Mouse (Mus musculus) MEL (cell line): Measurements from ENCODE around the gene Hsd17b14. TPM values are rescaled to one million over a fixed set of nuclear protein-coding genes. Genes with fewer than 3 reads are reported as not detected.
A peak's percentile ranks its signal among the peaks of the same experiment; 100 is the strongest.

Experiments
- DNase-seq: peaks from one replicate; pipeline ENCODE4 v3.0.0; 2011; ENCODE audit warnings: low read depth, low spot score
- H3K27ac ChIP-seq: 2 replicates; pipeline ENCODE4 v1.5.1; 2012; ENCODE audit warnings: low read depth, mild to moderate bottlenecking, control low read depth, low read length, moderate library complexity; ENCODE audit not compliant: control insufficient read depth
- H3K27me3 ChIP-seq, 2 experiments: fragments of 150-350 bp in 1 of 2; sonication (generic) in 1 of 2; 2 replicates each; pipeline ENCODE4 v1.6.1; 2012; ENCODE audit warnings: low read length in 2 of 2, mild to moderate bottlenecking in 2 of 2, improper control_type of control experiment in 1 of 2, moderate library complexity in 1 of 2; ENCODE audit not compliant: insufficient read depth in 2 of 2, control insufficient read depth in 1 of 2
- H3K36me3 ChIP-seq, 2 experiments: 2 replicates each; pipeline ENCODE4 v1.6.1; 2012 to 2014; ENCODE audit warnings: low read length in 2 of 2, improper control_type of control experiment in 1 of 2, inconsistent platforms in 1 of 2, mild to moderate bottlenecking in 1 of 2; ENCODE audit not compliant: insufficient read depth in 2 of 2, control insufficient read depth in 1 of 2
- H3K4me1 ChIP-seq, 2 experiments: fragments of 150-350 bp in 1 of 2; sonication (generic) in 1 of 2; 2 replicates each; pipeline ENCODE4 v1.6.1; 2012; ENCODE audit warnings: low read length in 2 of 2, improper control_type of control experiment in 1 of 2, mild to moderate bottlenecking in 1 of 2; ENCODE audit not compliant: insufficient read depth in 2 of 2, control insufficient read depth in 1 of 2
- H3K4me3 ChIP-seq, 2 experiments: fragments of 150-350 bp in 1 of 2; sonication (generic) in 1 of 2; 2 replicates each; pipeline ENCODE4 v1.5.1; 2012; ENCODE audit warnings: low read depth in 2 of 2, low read length in 2 of 2, mild to moderate bottlenecking in 2 of 2, moderate library complexity in 2 of 2, control low read depth in 1 of 2, improper control_type of control experiment in 1 of 2; ENCODE audit not compliant: control insufficient read depth in 1 of 2, insufficient read depth in 1 of 2
- H3K79me2 ChIP-seq: 2 replicates; pipeline ENCODE4 v1.6.1; 2012; ENCODE audit warnings: mild to moderate bottlenecking, low read length, moderate library complexity; ENCODE audit not compliant: control insufficient read depth, poor library complexity, insufficient read depth
- H3K9ac ChIP-seq: 2 replicates; pipeline ENCODE4 v1.6.1; 2012; ENCODE audit warnings: low read depth, mild to moderate bottlenecking, control low read depth, low read length, moderate library complexity; ENCODE audit not compliant: control insufficient read depth, poor library complexity, severe bottlenecking
- H3K9me3 ChIP-seq: fragments of 150-350 bp; sonication (generic); replicated peaks from 2 replicates; pipeline ENCODE4 v1.6.1; 2012; ENCODE audit warnings: mild to moderate bottlenecking, low read length, improper control_type of control experiment, moderate library complexity; ENCODE audit not compliant: insufficient read depth
- CHD1 ChIP-seq: IDR thresholded peaks from 2 replicates; pipeline ENCODE4 v1.6.1; 2012; ENCODE audit warnings: low read depth, mild to moderate bottlenecking, inconsistent platforms, low read length, improper control_type of control experiment
- CHD2 ChIP-seq: IDR thresholded peaks from 2 replicates; pipeline ENCODE4 v1.6.1; 2011; ENCODE audit warnings: low read length, improper control_type of control experiment
- CTCF ChIP-seq, 3 experiments: IDR thresholded peaks in 2 of 3; conservative IDR thresholded peaks in 1 of 3; 2 replicates each; pipeline ENCODE4 v1.5.1; 2011 to 2012; ENCODE audit warnings: low read length in 3 of 3, low read depth in 2 of 3, mild to moderate bottlenecking in 2 of 3, improper control_type of control experiment in 1 of 3, inconsistent platforms in 1 of 3, mixed read lengths in 1 of 3, moderate library complexity in 1 of 3; ENCODE audit not compliant: control insufficient read depth in 1 of 3, insufficient read depth in 1 of 3, poor library complexity in 1 of 3, severe bottlenecking in 1 of 3
- E2F4 ChIP-seq: IDR thresholded peaks from 2 replicates; pipeline ENCODE4 v1.6.1; 2011; ENCODE audit warnings: low read depth, low read length, improper control_type of control experiment, borderline replicate concordance
- ELF1 ChIP-seq: IDR thresholded peaks from 2 replicates; pipeline ENCODE4 v1.6.1; 2014; ENCODE audit warnings: low read depth, mild to moderate bottlenecking, inconsistent platforms, low read length, improper control_type of control experiment, moderate library complexity
- EP300 ChIP-seq, 2 experiments: IDR thresholded peaks; 2 replicates each; pipeline ENCODE4 v1.6.1; 2011; ENCODE audit warnings: improper control_type of control experiment in 2 of 2, low read length in 2 of 2, low read depth in 1 of 2, mild to moderate bottlenecking in 1 of 2
- ETS1 ChIP-seq: IDR thresholded peaks from 2 replicates; pipeline ENCODE4 v1.6.1; 2012; ENCODE audit warnings: low read depth, mild to moderate bottlenecking, inconsistent platforms, low read length, improper control_type of control experiment, moderate library complexity
- GABPA ChIP-seq: IDR thresholded peaks from 2 replicates; pipeline ENCODE4 v1.6.1; 2012; ENCODE audit warnings: low read depth, mild to moderate bottlenecking, inconsistent platforms, low read length, improper control_type of control experiment, moderate library complexity
- GATA1 ChIP-seq: IDR thresholded peaks from 2 replicates; pipeline ENCODE4 v1.6.1; 2011; ENCODE audit warnings: low read depth, low read length, improper control_type of control experiment
- HCFC1 ChIP-seq: IDR thresholded peaks from 2 replicates; pipeline ENCODE4 v1.6.1; 2012; ENCODE audit warnings: low read depth, mild to moderate bottlenecking, inconsistent platforms, low read length, improper control_type of control experiment, moderate library complexity
- JUND ChIP-seq: IDR thresholded peaks from 2 replicates; pipeline ENCODE4 v1.6.1; 2011; ENCODE audit warnings: low read depth, mild to moderate bottlenecking, improper control_type of control experiment, low read length
- KAT2A ChIP-seq: conservative IDR thresholded peaks from 2 replicates; pipeline ENCODE4 v1.6.1; 2012; ENCODE audit warnings: low read depth, low read length, improper control_type of control experiment, inconsistent platforms
- MAFK ChIP-seq: IDR thresholded peaks from 2 replicates; pipeline ENCODE4 v1.6.1; 2011; ENCODE audit warnings: low read depth, mild to moderate bottlenecking, low read length, improper control_type of control experiment, borderline replicate concordance
- MAX ChIP-seq: IDR thresholded peaks from 2 replicates; pipeline ENCODE4 v1.6.1; 2011; ENCODE audit warnings: low read length, improper control_type of control experiment
- MXI1 ChIP-seq: IDR thresholded peaks from 2 replicates; pipeline ENCODE4 v1.6.1; 2011; ENCODE audit warnings: mild to moderate bottlenecking, low read depth, low read length, improper control_type of control experiment
- MYB ChIP-seq: IDR thresholded peaks from 2 replicates; pipeline ENCODE4 v1.6.1; 2011; ENCODE audit warnings: mild to moderate bottlenecking, low read depth, low read length, improper control_type of control experiment
- MYC ChIP-seq: IDR thresholded peaks from 2 replicates; pipeline ENCODE4 v1.6.1; 2011; ENCODE audit warnings: low read depth, mild to moderate bottlenecking, low read length, improper control_type of control experiment, moderate library complexity
- NELFE ChIP-seq: IDR thresholded peaks from 2 replicates; pipeline ENCODE4 v1.6.1; 2011; ENCODE audit warnings: low read depth, low read length, improper control_type of control experiment
- NRF1 ChIP-seq: IDR thresholded peaks from 2 replicates; pipeline ENCODE4 v1.6.1; 2014; ENCODE audit warnings: low read depth, mild to moderate bottlenecking, inconsistent platforms, low read length, improper control_type of control experiment, moderate library complexity; ENCODE audit not compliant: poor library complexity, insufficient read depth, severe bottlenecking
- POLR2AphosphoS5 ChIP-seq: IDR thresholded peaks from 2 replicates; pipeline ENCODE4 v1.6.1; 2012; ENCODE audit warnings: low read depth, borderline replicate concordance, mild to moderate bottlenecking, inconsistent platforms, low read length, moderate library complexity, mixed read lengths
- RAD21 ChIP-seq: IDR thresholded peaks from 2 replicates; pipeline ENCODE4 v1.6.1; 2011; ENCODE audit warnings: mild to moderate bottlenecking, low read depth, low read length, improper control_type of control experiment
- RCOR1 ChIP-seq: IDR thresholded peaks from 2 replicates; pipeline ENCODE4 v1.6.1; 2012; ENCODE audit warnings: low read depth, mild to moderate bottlenecking, inconsistent platforms, low read length, improper control_type of control experiment
- SIN3A ChIP-seq: IDR thresholded peaks from 2 replicates; pipeline ENCODE4 v1.6.1; 2012; ENCODE audit warnings: low read length, improper control_type of control experiment, inconsistent platforms
- TAL1 ChIP-seq: IDR thresholded peaks from 2 replicates; pipeline ENCODE4 v1.6.1; 2012; ENCODE audit warnings: mild to moderate bottlenecking, inconsistent platforms, low read length, moderate library complexity, mixed read lengths
- TBP ChIP-seq: IDR thresholded peaks from 2 replicates; pipeline ENCODE4 v1.8.0; 2011; ENCODE audit warnings: low read depth, low read length, improper control_type of control experiment
- TCF12 ChIP-seq: IDR thresholded peaks from 2 replicates; pipeline ENCODE4 v1.6.1; 2014; ENCODE audit warnings: low read depth, mild to moderate bottlenecking, inconsistent platforms, low read length, improper control_type of control experiment, moderate library complexity
- UBTF ChIP-seq: IDR thresholded peaks from 2 replicates; pipeline ENCODE4 v1.6.1; 2012; ENCODE audit warnings: low read depth, mild to moderate bottlenecking, inconsistent platforms, low read length, improper control_type of control experiment, moderate library complexity, borderline replicate concordance; ENCODE audit not compliant: insufficient read depth
- USF2 ChIP-seq, 2 experiments: IDR thresholded peaks; 2 replicates each; pipeline ENCODE4 v1.6.1; 2011 to 2012; ENCODE audit warnings: improper control_type of control experiment in 2 of 2, low read length in 2 of 2, borderline replicate concordance in 1 of 2, inconsistent platforms in 1 of 2, low read depth in 1 of 2, mild to moderate bottlenecking in 1 of 2; ENCODE audit not compliant: insufficient read depth in 1 of 2
- ZKSCAN1 ChIP-seq: IDR thresholded peaks from 2 replicates; pipeline ENCODE4 v1.6.1; 2012; ENCODE audit warnings: low read depth, mild to moderate bottlenecking, inconsistent platforms, low read length, improper control_type of control experiment, moderate library complexity
- ZMIZ1 ChIP-seq: IDR thresholded peaks from 2 replicates; pipeline ENCODE4 v1.6.1; 2012; ENCODE audit warnings: low read depth, mild to moderate bottlenecking, inconsistent platforms, low read length, improper control_type of control experiment, moderate library complexity
- ZNF384 ChIP-seq: IDR thresholded peaks from 2 replicates; pipeline ENCODE4 v1.6.1; 2012; ENCODE audit warnings: low read depth, mild to moderate bottlenecking, inconsistent platforms, low read length, improper control_type of control experiment
- polyA plus RNA-seq, 2 experiments: library from polyadenylated mRNA; stranded (reverse) in 1 of 2; unstranded in 1 of 2; fragments of >175 nt in 1 of 2; fragments of >200 nt in 1 of 2; gene quantifications; 2 replicates each; pipeline versions ENCODE4 v1.2.1 to v1.2.4; 2012; ENCODE audit warnings: low replicate concordance in 2 of 2, low read depth in 1 of 2; ENCODE audit not compliant: insufficient read length in 2 of 2, insufficient read depth in 1 of 2, missing spikeins in 1 of 2
- total RNA-seq: library from RNA; depleted of rRNA; stranded (reverse); fragments of 300-350 nt; gene quantifications from 2 replicates; pipeline ENCODE4 v1.2.3, GENCODE M21; 2012

Gene Hsd17b14
- total and polyA plus RNA-seq, 3 experiments = 2.0 to 9.3 TPM; not detected in 1

DNA sequence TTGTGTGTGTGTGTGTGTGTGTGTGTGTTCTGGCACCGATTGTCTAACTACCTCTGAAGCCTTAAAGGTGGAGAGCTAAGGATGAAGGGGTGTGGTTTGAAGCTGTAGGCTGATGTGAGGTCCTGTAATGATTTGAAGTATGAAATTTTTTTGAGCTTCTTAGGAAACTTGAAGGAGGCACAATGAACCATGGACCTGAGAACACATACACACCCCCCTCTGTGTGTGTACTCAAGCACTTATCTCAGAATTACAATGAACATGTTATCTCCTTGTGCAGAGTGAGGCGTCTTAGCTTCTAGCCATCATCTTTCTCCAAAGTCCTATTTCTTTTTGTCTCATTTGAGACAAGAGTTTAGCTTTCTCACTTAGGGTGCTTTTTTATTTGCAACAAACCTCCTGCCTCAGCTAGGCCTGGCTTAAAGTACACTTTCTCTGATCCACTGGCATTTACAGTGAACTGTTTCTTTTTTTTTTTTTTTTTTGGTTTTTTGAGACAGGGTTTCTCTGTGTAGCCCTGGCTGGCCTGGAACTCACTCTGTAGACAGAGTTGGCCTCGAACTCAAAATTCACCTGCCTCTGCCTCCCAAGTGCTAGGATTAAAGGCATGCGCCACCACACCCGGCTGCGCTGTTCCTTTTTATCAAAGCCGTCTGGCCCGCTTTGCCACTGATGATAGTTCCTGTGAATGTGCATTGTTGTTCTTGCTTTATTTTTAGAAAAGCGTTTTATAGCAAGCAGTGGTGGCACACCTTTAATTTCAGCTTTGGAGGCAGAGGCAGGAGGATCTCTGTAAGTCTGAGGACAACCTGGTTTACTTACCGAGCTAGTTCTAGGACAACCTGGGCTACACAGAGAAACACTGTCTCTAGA lies 14.1 kb downstream of the Hsd17b14 start (continued):
- TF ChIP-seq TBP (peak; percentile 92), MXI1 (peak; percentile 46; the same call in 1 of the 2 replicates), RAD21 (no peak), NRF1 (no peak), ETS1 (peak; percentile 84), ELF1 (no peak), GABPA (no peak), CHD1 (no peak), ZKSCAN1 (no peak)

DNA sequence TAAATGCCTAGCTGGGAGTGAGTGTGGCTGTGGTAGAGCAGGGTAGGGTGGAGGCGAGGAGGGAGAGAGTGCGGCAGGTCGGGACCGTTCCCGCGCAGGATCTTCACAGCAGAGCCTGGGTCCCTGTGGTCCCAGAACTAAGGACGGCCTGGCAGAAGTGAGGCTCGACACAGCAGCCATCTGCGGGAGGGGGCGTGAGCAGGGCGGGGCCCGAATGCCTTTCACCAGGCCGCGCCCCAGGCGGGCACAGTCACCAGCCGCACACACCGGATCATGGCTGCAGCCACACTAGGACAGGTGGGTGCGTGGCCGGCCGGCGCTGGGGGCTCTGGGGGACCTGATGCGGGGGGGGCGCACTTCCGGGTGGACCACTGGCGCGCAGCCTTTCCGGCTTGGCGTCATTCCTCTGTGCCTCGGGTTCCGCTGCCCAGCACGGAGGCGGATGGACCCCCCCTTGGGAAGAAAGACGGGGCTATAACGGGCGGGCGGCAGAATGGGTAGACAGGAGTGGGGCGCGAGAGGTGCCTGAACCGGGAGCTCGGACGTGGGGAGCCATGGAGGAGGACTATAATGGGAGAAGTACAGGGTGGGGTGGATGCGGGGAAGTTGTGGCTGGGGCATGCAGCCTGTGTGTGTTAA lies 15.5 kb downstream of the Hsd17b14 start, which contains the start of gene Bcat2:
Gene Bcat2, plus strand, starts transcription at position 51 of the 639 bp plus-strand sequence.
- Histone ChIP-seq H3K9ac (peak within 1 kb of the TSS; percentile 81), H3K27ac (peak within 1 kb of the TSS; percentile 90), H3K79me2 (peaks cover 10% of the 10 kb centered on the region), H3K36me3 (peaks cover 0 to 14% of the 10 kb centered on the region in 2 experiments; a peak in 2 of 4 replicates), H3K9me3 (no peaks in the 10 kb centered on the region), H3K4me1 (peaks cover 8 to 24% of the 10 kb centered on the region in 2 experiments), H3K4me3 (peak within 1 kb of the TSS; percentile 77 to 99), H3K27me3 (no peaks in the 10 kb centered on the region)
- peak; percentile 81 for DNase-seq
- TF ChIP-seq ELF1 (peak; percentile 67; the same call in 1 of the 2 replicates), RAD21 (no peak), JUND (no peak), MYC (no peak), GABPA (no peak), TAL1 (no peak), SIN3A (0 out of 2 replicates have a peak, but pooled peaks have one; percentile 37), ETS1 (0 out of 2 replicates have a peak, but pooled peaks have one; percentile 47), GATA1 (no peak), CTCF (IDR thresholded peaks at IDR 0.05 in 2 of 3, conservative IDR thresholded peaks at IDR 0.05 in 1 of 3; ENCODE audit: control insufficient read depth in 1 of 3, insufficient read depth in 1 of 3, low read depth in 2 of 3, low read length in 3 of 3, poor library complexity in 1 of 3, severe bottlenecking in 1 of 3) (no peak), ZMIZ1 (peak; percentile 64; the same call in 1 of the 2 replicates), RCOR1 (no peak), USF2 (IDR thresholded peaks at IDR 0.05; ENCODE audit: borderline replicate concordance in 1 of 2, insufficient read depth in 1 of 2, low read depth in 1 of 2, low read length in 2 of 2) (no peak), NELFE (peak; percentile 42; the same call in 1 of the 2 replicates), CHD2 (no peak), MAFK (no peak), E2F4 (no peak), TCF12 (peak; percentile 39; the same call in 1 of the 2 replicates), MYB (no peak), KAT2A (no peak; the same call in 1 of the 2 replicates), UBTF (no peak), MAX (0 out of 2 replicates have a peak, but pooled peaks have one; percentile 27), POLR2AphosphoS5 (no peak), ZKSCAN1 (no peak), ZNF384 (no peak), EP300 (IDR thresholded peaks at IDR 0.05; ENCODE audit: low read depth in 1 of 2, low read length in 2 of 2) (no peak), HCFC1 (peak; percentile 60; the same call in 1 of the 2 replicates)
